Mouse (Mus musculus) lung, embryonic 14.5 days (tissue): ENCODE measurements at regions not wholly inside any gene's neighbourhood (a gene's known extent, or its start where the extent isn't known, plus 50 kb on each side); places are given as distances from the start of the nearest gene placed in this dataset.

Experiments used
- ATAC-seq: fragments of 200-750 bp; cut with Nextera tagmentation; 2 replicates; pipeline ENCODE4 v1.8.0; 2017; ENCODE audit warnings: mild to moderate bottlenecking, moderate TSS enrichment, moderate library complexity; ENCODE audit not compliant: insufficient read depth
- DNase-seq: peaks from one replicate; pipeline ENCODE4 v3.0.0-alpha.2; 2015
- H3K27ac ChIP-seq: fragments of 300-500 bp; sonication (generic); 2 replicates; pipeline ENCODE4 v1.5.1; 2014; ENCODE audit warnings: low read depth, mild to moderate bottlenecking, moderate library complexity
- H3K27me3 ChIP-seq: fragments of 300-500 bp; sonication (generic); 2 replicates; pipeline ENCODE4 v1.6.1; 2014; ENCODE audit warnings: low read length, control low read depth; ENCODE audit not compliant: insufficient read depth
- H3K36me3 ChIP-seq: fragments of 300-500 bp; sonication (generic); 2 replicates; pipeline ENCODE4 v1.6.1; 2014; ENCODE audit warnings: control low read depth; ENCODE audit not compliant: insufficient read depth
- H3K4me1 ChIP-seq: fragments of 300-500 bp; sonication (generic); 2 replicates; pipeline ENCODE4 v1.6.1; 2014; ENCODE audit warnings: antibody characterized with exemption, control low read depth; ENCODE audit not compliant: insufficient read depth
- H3K4me2 ChIP-seq: fragments of 300-500 bp; sonication (generic); 2 replicates; pipeline ENCODE4 v1.6.1; 2014; ENCODE audit warnings: mild to moderate bottlenecking
- H3K4me3 ChIP-seq: fragments of 300-500 bp; sonication (generic); 2 replicates; pipeline ENCODE4 v1.5.1; 2014; ENCODE audit warnings: low read depth, low read length
- H3K9ac ChIP-seq: fragments of 300-500 bp; sonication (generic); 2 replicates; pipeline ENCODE4 v1.6.1; 2014
- H3K9me3 ChIP-seq: fragments of 300-500 bp; sonication (generic); 2 replicates; pipeline ENCODE4 v1.6.1; 2016; ENCODE audit warnings: low read depth, low read length, control low read depth
- CTCF ChIP-seq: IDR thresholded peaks from 2 replicates; pipeline ENCODE4 v1.5.1; 2016; ENCODE audit warnings: antibody characterized with exemption, low read depth
- whole genome bisulfite sequencing: fragments of 180-500 bp; shearing (Covaris S2); extraction: QIAGEN DNeasy Blood & Tissue Kit; methylation state at CpG from one replicate; pipeline ENCODE4 v1.1.7; 2014; 5-methylcytosine and 5-hydroxymethylcytosine counted together

- no peaks in the 10 kb centered on the region for H3K27me3 ChIP-seq
- no peaks in the 10 kb centered on the region for H3K9me3 ChIP-seq
- H3K9ac ChIP-seq, result no peak overlapping the region
- DNase-seq (no peak), ATAC-seq (no peak)
- no peak overlapping the region for H3K4me2 ChIP-seq
- H3K36me3 ChIP-seq, result no peaks in the 10 kb centered on the region
- 82% methylated on average over 5 of the region's 5 CpGs for WGBS
- H3K4me1 ChIP-seq, result no peaks in the 10 kb centered on the region
- no peak for TF ChIP-seq CTCF
- H3K4me3 ChIP-seq, result no peak overlapping the region
- no peak overlapping the region for H3K27ac ChIP-seq
Measured at GRCm38 (mm10) chr10:126815730-126816129, 85.4 kb downstream of the Atp23 start.

DNA sequence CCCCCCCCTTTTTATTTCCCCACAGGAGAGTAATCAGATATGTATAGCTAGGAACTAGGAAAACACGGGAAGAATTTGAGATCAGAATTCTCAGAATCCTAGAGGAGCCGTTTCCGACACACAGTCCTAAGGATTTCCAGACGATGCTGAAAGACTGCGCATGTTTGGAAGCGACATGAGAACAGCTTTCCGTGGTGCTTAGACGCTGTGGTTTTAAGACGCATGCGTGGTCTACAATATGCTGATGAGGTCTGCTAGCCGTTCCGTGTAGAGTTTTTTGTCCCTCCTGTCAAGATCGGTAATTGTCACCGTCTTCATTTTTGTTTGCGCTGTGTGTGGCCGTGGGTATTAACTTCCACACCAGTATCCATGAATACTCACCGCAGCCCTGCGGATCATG, 86.2 kb downstream of the Atp23 start:
- H3K27ac ChIP-seq, result no peak overlapping the region
- no peaks in the 10 kb centered on the region for H3K9me3 ChIP-seq
- H3K4me3 ChIP-seq, result no peak overlapping the region
- ATAC-seq (no peak), DNase-seq (no peak)
- H3K36me3 ChIP-seq, result no peaks in the 10 kb centered on the region
- TF ChIP-seq CTCF, result no peak
- H3K4me2 ChIP-seq, result no peak overlapping the region
- no peak overlapping the region for H3K9ac ChIP-seq
- H3K4me1 ChIP-seq, result no peaks in the 10 kb centered on the region; the same call in 1 of the 2 replicates
- H3K27me3 ChIP-seq, result no peaks in the 10 kb centered on the region
- 90% methylated on average over 18 of the region's 18 CpGs for WGBS

DNA sequence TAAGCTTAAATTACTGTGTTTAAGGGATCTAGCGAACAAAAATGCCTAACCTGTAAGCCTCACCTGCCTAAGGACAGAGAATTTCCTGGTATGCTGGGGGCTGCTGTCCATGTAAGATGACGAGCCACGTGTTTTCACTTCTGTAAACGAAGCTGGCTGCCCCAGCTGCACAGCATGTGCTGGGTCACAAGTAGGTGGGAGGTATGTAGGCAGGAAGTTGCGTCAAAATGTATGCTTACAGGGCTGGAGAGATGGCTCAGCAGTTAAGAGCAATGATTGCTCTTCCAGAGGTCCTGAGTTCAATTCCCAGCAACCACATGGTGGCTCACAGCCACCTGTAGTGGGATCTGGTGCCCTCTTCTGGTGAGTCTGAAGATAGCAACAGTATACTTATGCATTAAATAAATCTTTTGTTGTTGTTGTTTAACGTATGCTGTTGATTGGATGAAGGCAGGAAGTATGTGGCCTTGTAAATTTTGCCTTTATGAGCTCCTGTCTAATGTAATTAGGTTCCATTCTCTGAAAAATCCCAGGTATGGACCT, 88.0 kb downstream of the Atp23 start:
- no peak for ATAC-seq
- no peak overlapping the region for H3K4me2 ChIP-seq
- H3K27me3 ChIP-seq, result no peaks in the 10 kb centered on the region
- no peak for DNase-seq
- no peak overlapping the region for H3K9ac ChIP-seq
- H3K36me3 ChIP-seq, result no peaks in the 10 kb centered on the region
- no peak overlapping the region for H3K4me3 ChIP-seq
- WGBS, result 76% methylated on average over 6 of the region's 6 CpGs
- H3K9me3 ChIP-seq, result no peaks in the 10 kb centered on the region
- H3K4me1 ChIP-seq, result no peaks in the 10 kb centered on the region; the same call in 1 of the 2 replicates
- peak; percentile 41 for TF ChIP-seq CTCF
- no peak overlapping the region for H3K27ac ChIP-seq

DNA sequence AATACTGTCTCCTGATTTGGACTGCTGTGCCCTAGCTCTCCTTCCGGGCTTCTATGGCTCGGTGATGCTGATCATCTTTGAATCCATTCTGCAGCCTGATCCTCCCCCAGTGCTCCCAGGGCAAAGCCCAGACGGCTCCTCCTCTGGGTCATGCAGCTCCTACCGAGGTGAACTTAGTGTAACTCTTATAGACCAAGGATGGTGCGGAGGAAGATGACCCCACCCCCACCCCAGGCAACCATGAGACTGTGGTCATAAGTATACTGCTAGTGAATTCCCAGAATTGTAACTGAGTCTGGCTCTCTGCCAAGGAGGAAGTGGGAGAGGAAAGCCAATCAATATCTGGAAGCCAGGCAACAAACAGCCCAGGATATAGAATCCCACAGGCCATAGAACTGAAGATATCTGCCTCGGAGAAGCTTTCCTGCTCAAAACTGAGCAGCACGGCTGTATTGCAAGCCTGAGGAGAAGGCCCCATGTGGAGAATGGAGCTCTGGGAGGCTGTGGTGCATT, 88.9 kb downstream of the Atp23 start:
- Histone ChIP-seq H3K27ac (no peak overlapping the region), H3K36me3 (no peaks in the 10 kb centered on the region), H3K27me3 (no peaks in the 10 kb centered on the region), H3K4me3 (no peak overlapping the region), H3K4me1 (no peaks in the 10 kb centered on the region; the same call in 1 of the 2 replicates), H3K4me2 (no peak overlapping the region), H3K9me3 (no peaks in the 10 kb centered on the region), H3K9ac (no peak overlapping the region)
- no peak for TF ChIP-seq CTCF
- DNase-seq (peak; percentile 58), ATAC-seq (peak; percentile 64; the same call in 1 of the 2 replicates)
- 71% methylated on average over 7 of the region's 7 CpGs for WGBS

DNA sequence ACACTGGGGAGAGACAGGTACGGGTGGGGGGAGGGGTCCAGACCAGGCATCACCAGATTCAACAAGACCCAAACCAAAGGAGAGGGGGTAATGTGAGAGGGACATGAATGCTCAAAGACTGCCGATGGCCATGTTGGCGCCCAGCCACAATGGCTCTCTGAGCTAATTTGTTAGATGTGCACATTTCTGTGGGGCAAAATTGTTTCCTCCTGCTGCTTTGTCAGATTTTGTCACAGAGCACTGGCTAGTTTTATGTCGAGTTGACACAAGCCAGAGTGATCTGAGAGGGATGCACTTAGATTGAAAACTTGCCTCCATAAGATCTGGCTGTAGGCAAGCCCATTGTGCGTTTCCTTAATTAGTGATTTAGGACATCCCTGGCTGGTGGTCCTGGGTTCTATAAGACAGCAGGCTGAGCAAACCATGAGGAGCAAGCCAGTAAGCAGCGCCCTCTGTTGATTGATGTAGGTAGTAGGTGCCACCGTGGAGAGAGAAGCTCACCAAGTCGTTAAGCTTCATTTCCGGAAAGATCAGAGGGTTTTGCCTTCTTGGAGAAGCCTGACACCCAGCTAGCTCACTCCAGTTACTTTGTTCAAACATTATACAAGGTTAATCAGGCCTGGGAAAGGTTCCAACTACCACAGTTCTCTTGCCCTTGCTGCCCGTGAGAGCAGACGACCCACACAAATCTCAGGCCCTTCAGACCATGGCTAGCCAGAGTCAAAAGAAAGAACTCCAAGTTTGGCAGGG, 90.6 kb downstream of the Atp23 start:
- DNase-seq, result peak; percentile 69
- ATAC-seq, result peak; percentile 55
- 52% methylated on average over 11 of the region's 11 CpGs for WGBS
- Histone ChIP-seq H3K4me2 (peak overlapping the region; percentile 56), H3K9ac (no peak overlapping the region), H3K27ac (no peak overlapping the region), H3K36me3 (no peaks in the 10 kb centered on the region), H3K27me3 (no peaks in the 10 kb centered on the region), H3K9me3 (no peaks in the 10 kb centered on the region), H3K4me3 (peak overlapping the region; percentile 27; the same call in 1 of the 2 replicates), H3K4me1 (no peaks in the 10 kb centered on the region; the same call in 1 of the 2 replicates)
- peak; percentile 34 for TF ChIP-seq CTCF

DNA sequence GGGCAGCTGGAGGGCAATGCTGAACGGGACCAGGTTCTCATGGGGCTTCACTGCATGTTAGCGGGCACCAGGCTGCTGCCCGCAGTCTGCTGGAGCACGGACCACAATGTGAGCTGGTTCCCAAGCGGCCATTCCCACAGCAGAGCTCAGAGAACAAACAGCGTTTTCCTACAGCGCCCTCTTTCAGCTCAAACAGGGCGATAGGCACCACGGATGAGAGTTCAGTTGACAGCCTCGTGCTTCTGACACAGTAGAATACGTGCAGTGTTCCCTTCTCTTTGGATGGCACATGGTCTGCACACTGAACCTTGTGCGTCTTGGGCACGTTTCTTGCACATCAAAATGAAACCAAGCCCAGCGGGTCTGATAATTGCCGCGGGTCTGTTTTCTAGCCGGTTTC, 91.6 kb downstream of the Atp23 start:
- Histone ChIP-seq H3K27me3 (no peaks in the 10 kb centered on the region), H3K27ac (no peak overlapping the region), H3K4me3 (peak overlapping the region; percentile 27), H3K36me3 (no peaks in the 10 kb centered on the region), H3K4me1 (no peaks in the 10 kb centered on the region; the same call in 1 of the 2 replicates), H3K4me2 (peak overlapping the region; percentile 56), H3K9ac (no peak overlapping the region; the same call in 1 of the 2 replicates), H3K9me3 (no peaks in the 10 kb centered on the region)
- WGBS, result 50% methylated on average over 17 of the region's 17 CpGs
- ATAC-seq, result 0 out of 2 replicates have a peak, but pooled peaks have one; percentile 21
- TF ChIP-seq CTCF, result peak; percentile 27
- peak; percentile 55 for DNase-seq

DNA sequence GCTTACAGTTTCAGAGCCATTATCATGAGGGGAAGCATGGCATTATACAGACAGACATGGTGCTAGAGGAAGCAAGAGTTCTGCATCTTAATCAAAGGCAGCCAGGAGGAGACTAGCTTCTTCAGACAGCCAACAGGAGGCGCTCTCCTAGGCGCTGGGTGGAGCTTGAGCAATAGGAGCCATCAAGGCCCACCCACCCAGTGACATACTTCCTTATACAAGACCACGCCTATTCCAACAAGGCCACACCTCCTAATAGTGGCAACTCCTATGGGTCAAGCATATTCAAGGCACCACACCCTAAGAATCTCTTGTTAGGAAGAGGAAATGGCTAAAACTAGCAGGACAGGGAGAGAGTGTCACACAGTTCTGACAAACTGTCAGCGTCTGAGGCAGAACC, 94.3 kb downstream of the Atp23 start:
- Histone ChIP-seq H3K36me3 (no peaks in the 10 kb centered on the region), H3K27me3 (no peaks in the 10 kb centered on the region), H3K27ac (no peak overlapping the region), H3K4me1 (no peaks in the 10 kb centered on the region; the same call in 1 of the 2 replicates), H3K9ac (no peak overlapping the region), H3K4me2 (no peak overlapping the region), H3K9me3 (no peaks in the 10 kb centered on the region), H3K4me3 (no peak overlapping the region)
- DNase-seq (no peak), ATAC-seq (no peak)
- 88% methylated on average over 4 of the region's 4 CpGs for WGBS
- no peak for TF ChIP-seq CTCF
